Mouse (Mus musculus): ENCODE measurements around the gene Loxl4. TPM values are rescaled to one million over a fixed set of nuclear protein-coding genes. Genes with fewer than 3 reads are reported as not detected.

The Loxl4 gene
- polyA plus RNA-seq, 1 experiment from 2014 or later, result 0.18 TPM

GRCm38 (mm10) chr19:42639544-42639943, 26.9 kb upstream of the Loxl4 start:
- 55% methylated on average over 8 of the region's 8 CpGs for WGBS

GRCm38 (mm10) chr19:42638604-42639481, 26.2 kb upstream of the Loxl4 start:
- H3K36me3 ChIP-seq, result no peaks in the 10 kb centered on the region
- no peaks in the 10 kb centered on the region for H3K4me1 ChIP-seq (replicated peaks)
- no peak overlapping the region for H3K9ac ChIP-seq
- 40% methylated on average over 8 of the region's 8 CpGs for WGBS
- no peak for ATAC-seq (ENCODE audit: insufficient number of reproducible peaks, low FRiP score)
- H3K4me3 ChIP-seq, result no peak overlapping the region
- no peaks in the 10 kb centered on the region for H3K9me3 ChIP-seq (replicated peaks)
- H3K27ac ChIP-seq (ENCODE audit: poor library complexity, severe bottlenecking), result no peak overlapping the region
- peaks cover 12% of the 10 kb centered on the region; the same call in 1 of the 2 replicates for H3K27me3 ChIP-seq (replicated peaks)
- H3K4me2 ChIP-seq, result no peak overlapping the region

More at GRCm38 (mm10) chr19:42639544-42639943, 26.9 kb upstream of the Loxl4 start:
- no peak for ATAC-seq (ENCODE audit: insufficient number of reproducible peaks, low FRiP score)
- Histone ChIP-seq H3K4me2 (no peak overlapping the region), H3K4me3 (no peak overlapping the region), H3K36me3 (no peaks in the 10 kb centered on the region), H3K9ac (no peak overlapping the region), H3K4me1 (replicated peaks) (no peaks in the 10 kb centered on the region), H3K9me3 (replicated peaks) (no peaks in the 10 kb centered on the region), H3K27ac (ENCODE audit: poor library complexity, severe bottlenecking) (no peak overlapping the region), H3K27me3 (replicated peaks) (peaks cover 8% of the 10 kb centered on the region; the same call in 1 of the 2 replicates)

DNA sequence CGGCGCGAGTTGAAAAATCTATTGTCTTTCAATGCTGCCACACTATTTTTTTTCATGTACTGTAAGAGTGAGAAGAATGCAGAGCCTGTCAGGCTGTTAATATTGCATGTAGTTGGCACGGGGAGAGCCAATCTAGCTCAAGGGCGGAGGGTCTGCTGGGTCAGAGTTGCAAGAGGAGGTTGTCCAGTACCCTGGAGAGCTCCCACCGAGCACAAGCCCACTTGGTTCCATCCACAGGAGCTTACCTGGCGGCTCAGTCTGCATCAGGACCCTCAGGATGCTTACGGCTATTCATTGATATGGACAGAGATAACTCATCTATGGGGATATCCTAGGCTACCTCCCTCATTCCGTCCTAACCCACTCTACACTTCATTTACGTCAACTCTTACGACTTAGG, 24.0 kb upstream of the Loxl4 start:
- no peak overlapping the region for H3K4me2 ChIP-seq
- 39% methylated on average over 11 of the region's 11 CpGs for WGBS
- H3K9me3 ChIP-seq (replicated peaks), result no peaks in the 10 kb centered on the region
- H3K27me3 ChIP-seq (replicated peaks), result peaks cover 27% of the 10 kb centered on the region; the same call in 1 of the 2 replicates
- no peak overlapping the region for H3K9ac ChIP-seq
- H3K4me1 ChIP-seq (replicated peaks), result peaks cover 4% of the 10 kb centered on the region
- H3K36me3 ChIP-seq, result no peaks in the 10 kb centered on the region
- H3K27ac ChIP-seq (ENCODE audit: poor library complexity, severe bottlenecking), result no peak overlapping the region
- no peak overlapping the region for H3K4me3 ChIP-seq
- no peak for ATAC-seq (ENCODE audit: insufficient number of reproducible peaks, low FRiP score)

- H3K36me3 ChIP-seq, result no peaks in the 10 kb centered on the region
- H3K4me3 ChIP-seq, result no peak overlapping the region
- peaks cover 8% of the 10 kb centered on the region for H3K4me1 ChIP-seq (replicated peaks)
- H3K27me3 ChIP-seq (replicated peaks), result peaks cover 27% of the 10 kb centered on the region; the same call in 1 of the 2 replicates
- H3K9me3 ChIP-seq (replicated peaks), result no peaks in the 10 kb centered on the region
- H3K4me2 ChIP-seq, result no peak overlapping the region
- H3K9ac ChIP-seq, result no peak overlapping the region
- WGBS, result 72% methylated on average over 2 of the region's 2 CpGs
- H3K27ac ChIP-seq (ENCODE audit: poor library complexity, severe bottlenecking), result no peak overlapping the region
- ATAC-seq (ENCODE audit: insufficient number of reproducible peaks, low FRiP score), result no peak
Measured at GRCm38 (mm10) chr19:42633650-42634049, 21.0 kb upstream of the Loxl4 start.

GRCm38 (mm10) chr19:42632301-42632700, 19.7 kb upstream of the Loxl4 start:
- H3K9ac ChIP-seq, result no peak overlapping the region

DNA sequence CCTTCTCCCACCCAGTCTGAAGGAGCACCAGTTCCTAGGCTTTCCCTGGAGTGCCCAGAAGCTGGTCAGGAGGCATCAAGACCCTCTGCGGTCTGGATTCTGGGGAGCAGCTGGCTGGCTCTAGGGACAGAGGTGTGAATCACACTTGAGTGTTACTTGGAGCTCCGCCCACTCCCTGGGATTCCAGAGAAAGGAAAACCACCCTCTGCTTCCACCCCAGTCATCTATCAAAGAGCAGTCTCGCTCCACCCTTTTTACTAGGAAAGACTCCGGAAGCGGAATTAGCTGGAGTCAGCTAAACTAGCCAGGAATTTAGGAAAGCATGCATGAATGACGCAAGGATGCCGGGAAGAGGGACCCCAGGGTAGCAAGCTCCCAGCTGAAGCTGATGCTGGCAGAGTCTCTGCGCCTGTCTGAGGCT, 18.9 kb upstream of the Loxl4 start:
- peaks cover 27% of the 10 kb centered on the region; the same call in 1 of the 2 replicates for H3K27me3 ChIP-seq (replicated peaks)
- ATAC-seq (ENCODE audit: insufficient number of reproducible peaks, low FRiP score), result no peak
- H3K4me1 ChIP-seq (replicated peaks), result peaks cover 8% of the 10 kb centered on the region
- H3K9me3 ChIP-seq (replicated peaks), result no peaks in the 10 kb centered on the region
- H3K9ac ChIP-seq, result no peak overlapping the region
- H3K4me2 ChIP-seq, result peak overlapping the region; percentile 48
- H3K27ac ChIP-seq (ENCODE audit: poor library complexity, severe bottlenecking), result no peak overlapping the region
- H3K4me3 ChIP-seq, result no peak overlapping the region
- no peaks in the 10 kb centered on the region for H3K36me3 ChIP-seq
- under 1% methylated on average over 8 of the region's 8 CpGs for WGBS

More at GRCm38 (mm10) chr19:42632301-42632700, 19.7 kb upstream of the Loxl4 start:
- peaks cover 8% of the 10 kb centered on the region for H3K4me1 ChIP-seq (replicated peaks)
- no peaks in the 10 kb centered on the region for H3K36me3 ChIP-seq
- no peak overlapping the region for H3K4me3 ChIP-seq
- no peak overlapping the region for H3K27ac ChIP-seq (ENCODE audit: poor library complexity, severe bottlenecking)
- peaks cover 27% of the 10 kb centered on the region; the same call in 1 of the 2 replicates for H3K27me3 ChIP-seq (replicated peaks)
- ATAC-seq (ENCODE audit: insufficient number of reproducible peaks, low FRiP score), result no peak
- no peak overlapping the region for H3K4me2 ChIP-seq
- no peaks in the 10 kb centered on the region for H3K9me3 ChIP-seq (replicated peaks)
- 65% methylated on average over 4 of the region's 4 CpGs for WGBS

- no peak for ATAC-seq (ENCODE audit: insufficient number of reproducible peaks, low FRiP score)
- Histone ChIP-seq H3K9me3 (replicated peaks) (0 out of 2 replicates have a peak, but pooled peaks cover 3% of the 10 kb centered on the region), H3K27me3 (replicated peaks) (0 out of 2 replicates have a peak, but pooled peaks cover 12% of the 10 kb centered on the region), H3K4me1 (replicated peaks) (peaks cover 8% of the 10 kb centered on the region), H3K4me2 (no peak overlapping the region), H3K9ac (no peak overlapping the region), H3K36me3 (no peaks in the 10 kb centered on the region), H3K27ac (ENCODE audit: poor library complexity, severe bottlenecking) (no peak overlapping the region), H3K4me3 (no peak overlapping the region)
- 70% methylated on average over 6 of the region's 6 CpGs for WGBS
Measured at GRCm38 (mm10) chr19:42628068-42628467, 15.5 kb upstream of the Loxl4 start.

GRCm38 (mm10) chr19:42613647-42614225, 1.1 kb upstream of the Loxl4 start:
- Histone ChIP-seq H3K4me3 (no peak overlapping the region), H3K27ac (ENCODE audit: poor library complexity, severe bottlenecking) (no peak overlapping the region), H3K9me3 (replicated peaks) (no peaks in the 10 kb centered on the region), H3K4me1 (replicated peaks) (peaks cover 16% of the 10 kb centered on the region), H3K9ac (no peak overlapping the region), H3K27me3 (replicated peaks) (peaks cover 41% of the 10 kb centered on the region), H3K36me3 (no peaks in the 10 kb centered on the region), H3K4me2 (no peak overlapping the region)
- no peak for ATAC-seq (ENCODE audit: insufficient number of reproducible peaks, low FRiP score)
- WGBS, result 50% methylated on average over 7 of the region's 7 CpGs

- H3K9ac ChIP-seq, result peak overlapping the region; percentile 33; the same call in 1 of the 2 replicates
- H3K27me3 ChIP-seq (replicated peaks), result peaks cover 41% of the 10 kb centered on the region
- no peaks in the 10 kb centered on the region for H3K9me3 ChIP-seq (replicated peaks)
- peaks cover 16% of the 10 kb centered on the region for H3K4me1 ChIP-seq (replicated peaks)
- H3K4me3 ChIP-seq, result peak overlapping the region; percentile 52
- no peak overlapping the region for H3K27ac ChIP-seq (ENCODE audit: poor library complexity, severe bottlenecking)
- H3K4me2 ChIP-seq, result peak overlapping the region; percentile 78
- 18% methylated on average over 7 of the region's 7 CpGs for WGBS
- no peak for ATAC-seq (ENCODE audit: insufficient number of reproducible peaks, low FRiP score)
- no peaks in the 10 kb centered on the region for H3K36me3 ChIP-seq
Measured at GRCm38 (mm10) chr19:42613116-42613515, 503 bp upstream of the Loxl4 start.

- WGBS, result 69% methylated on average over 4 of the region's 4 CpGs
- Histone ChIP-seq H3K4me1 (replicated peaks) (peaks cover 16% of the 10 kb centered on the region), H3K36me3 (no peaks in the 10 kb centered on the region), H3K27ac (ENCODE audit: poor library complexity, severe bottlenecking) (no peak overlapping the region), H3K4me3 (no peak overlapping the region), H3K9me3 (replicated peaks) (no peaks in the 10 kb centered on the region), H3K4me2 (no peak overlapping the region), H3K27me3 (replicated peaks) (peaks cover 47% of the 10 kb centered on the region), H3K9ac (no peak overlapping the region)
- ATAC-seq (ENCODE audit: insufficient number of reproducible peaks, low FRiP score), result no peak
Measured at GRCm38 (mm10) chr19:42611746-42612145, 867 bp downstream of the Loxl4 start.

GRCm38 (mm10) chr19:42609716-42610115, 2.9 kb downstream of the Loxl4 start:
- H3K9me3 ChIP-seq (replicated peaks), result no peaks in the 10 kb centered on the region
- no peak for ATAC-seq (ENCODE audit: insufficient number of reproducible peaks, low FRiP score)
- H3K27me3 ChIP-seq (replicated peaks), result peaks cover 52% of the 10 kb centered on the region
- peaks cover 16% of the 10 kb centered on the region for H3K4me1 ChIP-seq (replicated peaks)
- H3K27ac ChIP-seq (ENCODE audit: poor library complexity, severe bottlenecking), result no peak overlapping the region
- no peak overlapping the region for H3K4me3 ChIP-seq
- H3K36me3 ChIP-seq, result no peaks in the 10 kb centered on the region
- H3K9ac ChIP-seq, result no peak overlapping the region
- no peak overlapping the region for H3K4me2 ChIP-seq
- 87% methylated on average over 3 of the region's 3 CpGs for WGBS

All from heart, embryonic 12.5 days (tissue).